Mouse (Mus musculus) brain, embryonic 14.5 days (tissue): ENCODE results near the gene Med4.

Source experiments
- CTCF ChIP-seq: fragments of 200-500 bp; IDR thresholded peaks from 2 replicates; pipeline ENCODE4 v1.5.1; 2012; ENCODE audit warnings: inconsistent platforms, mild to moderate bottlenecking, moderate library complexity, borderline replicate concordance; ENCODE audit not compliant: insufficient read depth, insufficient read length; ENCODE audit errors: extremely low read depth
- POLR2A ChIP-seq: fragments of 200-500 bp; IDR thresholded peaks from 2 replicates; pipeline ENCODE4 v1.6.1; 2012; ENCODE audit warnings: mild to moderate bottlenecking, inconsistent platforms, borderline replicate concordance; ENCODE audit not compliant: poor library complexity, insufficient read depth, insufficient read length, severe bottlenecking; ENCODE audit errors: extremely low read depth

DNA sequence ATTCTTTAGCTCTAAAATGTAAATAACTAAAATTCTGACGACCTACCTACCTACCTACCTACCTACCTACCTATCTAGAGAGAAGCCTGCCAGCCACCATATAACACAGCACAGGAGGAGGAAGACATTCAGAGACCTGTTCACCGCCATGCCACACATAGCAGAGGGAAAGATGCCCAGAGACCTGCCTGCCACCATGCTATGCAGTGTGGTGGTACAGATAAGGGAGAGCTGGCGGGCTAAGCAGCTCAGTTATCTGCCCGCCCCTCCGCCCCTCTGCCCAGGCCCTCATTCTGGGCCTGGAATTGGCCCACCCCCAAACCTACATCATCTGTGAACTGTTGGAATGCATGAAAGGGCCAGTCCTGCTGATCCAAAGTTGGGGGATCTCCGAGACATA is 15.7 kb upstream of the Med4 start:
- TF ChIP-seq CTCF = no peak
- no peak for TF ChIP-seq POLR2A
